Mouse (Mus musculus) cerebellum, adult 9-11 months (tissue): ENCODE measurements around the gene Cyp4f37.

Experiments
- DNase-seq: peaks from one replicate; pipeline ENCODE4 v3.0.0; 2022

The Cyp4f37 gene

GRCm38 (mm10) chr17:32685048-32685750 lies 64.1 kb downstream of the Cyp4f37 start, which contains the start of gene Cyp4f15:
Gene Cyp4f15, plus strand, starts transcription at chr17:32685627.
- peak; percentile 11 for DNase-seq
